Mouse (Mus musculus) embryonic fibroblast, embryonic 13.5 days (primary cell): ENCODE results near the gene Neurl1a.

Experiments
- CTCF ChIP-seq: IDR thresholded peaks from 2 replicates; pipeline ENCODE4 v1.5.1; 2011; ENCODE audit warnings: mild to moderate bottlenecking, control low read depth, low read length, moderate library complexity, borderline replicate concordance; ENCODE audit not compliant: insufficient read depth
- POLR2A ChIP-seq: IDR thresholded peaks from 2 replicates; pipeline ENCODE4 v1.6.1; 2011; ENCODE audit warnings: low read depth, mild to moderate bottlenecking, control low read depth, low read length, moderate library complexity

GRCm38 (mm10) chr19:47178001-47178400, 619 bp upstream of the Neurl1a start:
- TF ChIP-seq POLR2A (no peak), CTCF (peak; percentile 51; the same call in 1 of the 2 replicates)
